Mouse (Mus musculus) olfactory bulb, adult 2 months (tissue): ENCODE data around the gene Glud1.

Source experiments
- CTCF ChIP-seq: fragments of 200-500 bp; IDR thresholded peaks from 2 replicates; pipeline ENCODE4 v1.5.1; 2012; ENCODE audit warnings: low read depth, mild to moderate bottlenecking, low read length, moderate library complexity; ENCODE audit not compliant: insufficient read depth
- POLR2A ChIP-seq: fragments of 200-500 bp; IDR thresholded peaks from 2 replicates; pipeline ENCODE4 v1.6.1; 2012; ENCODE audit warnings: mild to moderate bottlenecking, low read depth, low read length, moderate library complexity; ENCODE audit not compliant: insufficient read depth

DNA sequence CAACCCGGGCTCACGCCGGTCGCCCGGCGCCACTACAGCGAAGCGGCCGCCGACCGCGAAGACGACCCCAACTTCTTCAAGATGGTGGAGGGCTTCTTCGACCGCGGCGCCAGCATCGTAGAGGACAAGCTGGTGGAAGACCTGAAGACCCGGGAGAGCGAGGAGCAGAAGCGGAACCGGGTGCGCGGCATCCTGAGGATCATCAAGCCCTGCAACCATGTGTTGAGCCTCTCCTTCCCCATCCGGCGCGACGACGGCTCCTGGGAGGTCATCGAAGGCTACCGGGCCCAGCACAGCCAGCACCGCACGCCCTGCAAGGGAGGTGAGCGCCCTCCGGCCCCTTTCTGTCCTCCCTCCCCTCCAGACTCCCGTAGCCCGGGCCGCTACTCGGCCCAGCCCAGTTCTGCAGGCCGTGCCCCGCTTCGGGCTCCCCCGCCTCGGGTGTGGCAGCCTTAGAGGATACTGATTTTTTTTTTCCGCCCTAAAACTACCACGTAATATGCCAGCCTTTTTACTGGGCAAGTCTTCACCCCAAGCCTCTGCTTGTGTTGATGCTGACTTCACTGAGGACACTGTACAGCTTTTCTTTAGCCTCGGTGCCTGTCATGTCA is 599 bp downstream of the Glud1 start:
- no peak for TF ChIP-seq CTCF
- no peak for TF ChIP-seq POLR2A
